Comparison of ENCODE assay signal across 8 mouse cellular contexts in the genomic region with DNA sequence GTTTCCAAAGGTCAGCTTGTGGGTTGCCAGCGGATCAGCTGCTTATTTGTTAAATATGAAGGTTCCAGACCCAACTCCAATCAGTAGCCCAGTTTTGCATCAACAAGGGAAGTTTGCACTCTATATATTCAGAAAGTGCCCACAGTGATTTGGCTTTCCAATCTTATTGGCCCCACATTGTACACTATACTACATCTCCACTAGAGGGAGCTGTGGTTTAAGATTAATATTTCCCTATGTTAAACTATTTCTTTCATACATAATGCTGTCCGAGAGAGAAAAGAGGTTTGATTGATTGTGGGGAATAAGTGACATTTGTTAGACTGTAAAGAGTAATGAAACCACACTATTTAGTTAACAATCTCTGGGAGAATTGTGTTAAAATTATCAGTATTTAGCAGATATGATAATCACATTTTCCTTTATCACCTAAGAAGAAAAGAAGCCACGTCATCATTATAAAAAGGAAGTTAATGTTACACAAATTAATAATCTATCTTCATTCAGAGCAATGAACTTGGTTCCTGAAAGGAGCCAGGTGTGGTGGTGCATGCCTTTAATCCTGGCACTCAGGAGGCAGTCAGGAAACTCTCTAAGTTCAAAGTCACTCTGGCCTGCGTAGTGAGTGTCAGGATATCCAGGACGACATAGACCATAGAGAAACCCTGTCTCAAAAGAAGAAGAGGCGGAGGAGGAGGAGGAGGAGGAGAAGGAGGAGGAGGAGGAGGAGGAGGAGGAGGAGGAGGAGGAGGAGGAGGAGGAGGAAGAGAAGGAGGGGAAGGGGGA. TPM values are rescaled to one million over a fixed set of nuclear protein-coding genes. Genes with fewer than 3 reads are reported as not detected.
DNase-seq lines count a peak whose midpoint lies in the region; ATAC-seq and TF ChIP-seq lines count a peak whose summit lies in the region.
"Had no signal": no experiment of that assay in that cellular context is flagged by ENCODE, and none has a peak within 500 bp of the region (broad histone marks: within the 10 kb centered on the region; RNA-seq: fewer than 3 reads in every experiment).

No protein-coding gene starts in this region.

- ATAC-seq in liver, embryonic 14.5 days (ENCODE audit: insufficient read depth) = no peak
- ATAC-seq in liver, embryonic 12.5 days = no peak
- ATAC-seq in monocyte, adult 5-6 weeks (replicated peaks; ENCODE audit: insufficient number of reproducible peaks, low FRiP score, low TSS enrichment, poor library complexity, severe bottlenecking) = 0 out of 2 replicates have a peak, but pooled peaks have one; percentile 47

- 21% methylated on average over 5 of the region's 6 CpGs for WGBS in liver, embryonic 14.5 days (ENCODE audit: insufficient replicate concordance)
- 25% methylated on average over 5 of the region's 6 CpGs for WGBS in liver, embryonic 12.5 days (ENCODE audit: insufficient replicate concordance)

- H3K9ac ChIP-seq in liver, embryonic 14.5 days (replicated peaks) = no peak overlapping the region
- H3K9ac ChIP-seq in liver, embryonic 12.5 days = no peak overlapping the region

- H3K36me3 ChIP-seq in liver, embryonic 14.5 days (replicated peaks; ENCODE audit: control insufficient read depth, insufficient read depth, low read depth) = no peaks in the 10 kb centered on the region
- no peaks in the 10 kb centered on the region for H3K36me3 ChIP-seq in liver, embryonic 12.5 days

- H3K4me3 ChIP-seq in liver, embryonic 14.5 days (ENCODE audit: insufficient read depth in 1 of 2, low read depth in 2 of 2, low read length in 2 of 2) = no peak overlapping the region
- H3K4me3 ChIP-seq in liver, embryonic 12.5 days = no peak overlapping the region
- H3K4me3 ChIP-seq: myocyte had no signal

- peak; percentile 50; the same call in 1 of the 2 replicates for TF ChIP-seq CTCF in liver, embryonic 14.5 days (IDR thresholded peaks at IDR 0.05; ENCODE audit: low read depth)

- no peak overlapping the region for H3K4me2 ChIP-seq in liver, embryonic 14.5 days (ENCODE audit: low read depth)
- H3K4me2 ChIP-seq in liver, embryonic 12.5 days = no peak overlapping the region

- no peak overlapping the region for H3K27ac ChIP-seq in liver, embryonic 14.5 days
- H3K27ac ChIP-seq in liver, embryonic 12.5 days = no peak overlapping the region

- H3K4me1 ChIP-seq in liver, embryonic 14.5 days (replicated peaks; ENCODE audit: control insufficient read depth in 2 of 2, insufficient read depth in 2 of 2, low read length in 1 of 2) = no peaks in the 10 kb centered on the region
- no peaks in the 10 kb centered on the region for H3K4me1 ChIP-seq in liver, embryonic 12.5 days

- TF ChIP-seq EP300 in liver, embryonic 14.5 days (IDR thresholded peaks at IDR 0.05; ENCODE audit: low read depth) = no peak

- DNase-seq in liver, embryonic 14.5 days (ENCODE audit: low read depth in 3 of 3, low spot score in 3 of 3) = no peak
- peak; percentile 35 for DNase-seq in Muller cell, postnatal 12 days (ENCODE audit: inconsistent ontology term)
- DNase-seq in embryo, embryonic 11 days = peak; percentile 62
- no peak for DNase-seq in frontal cortex, postnatal 14 days (ENCODE audit: low spot score in 2 of 2)
- no peak for DNase-seq in layer of hippocampus, postnatal 10 days (ENCODE audit: low spot score in 2 of 2)

- H3K9me3 ChIP-seq in liver, embryonic 14.5 days (ENCODE audit: control insufficient read depth, low read length) = no peaks in the 10 kb centered on the region
- H3K9me3 ChIP-seq in liver, embryonic 12.5 days (replicated peaks) = no peaks in the 10 kb centered on the region

- H3K27me3 ChIP-seq in liver, embryonic 14.5 days (ENCODE audit: control insufficient read depth, insufficient read depth, low read length) = no peaks in the 10 kb centered on the region
- H3K27me3 ChIP-seq in liver, embryonic 12.5 days (replicated peaks) = no peaks in the 10 kb centered on the region

RNA-seq across cellular contexts. Expression of a gene that starts 44.8 kb away (rescaled TPM):
- polyA plus RNA-seq in liver, embryonic 14.5 days (2012; rRNA removed) = 22.6 and 39.5 TPM in 2 replicates
- 83.6 and 91.3 TPM in 2 replicates for polyA plus RNA-seq in liver, embryonic 14.5 days (2014; fragmentation: Nextera tagmentation; extraction: Ambion mirVana)
- 61.4 and 71.0 TPM in 2 replicates for polyA plus RNA-seq in liver, embryonic 12.5 days (2016; fragmentation: Nextera tagmentation; extraction: Ambion mirVana)
- 19.2 to 34.1 TPM (median 30.3 TPM) in 3 replicates for total RNA-seq in monocyte, adult 5-6 weeks (2017)
- 10 to 100 TPM; 50.1 to 50.2 TPM for total RNA-seq in layer of hippocampus, postnatal 10 days (2021)

RNA-seq across cellular contexts. Expression of a gene that starts 51.4 kb away (rescaled TPM):
- 0.04 and 0.06 TPM in 2 replicates for polyA plus RNA-seq in liver, embryonic 14.5 days (2012; rRNA removed)
- 0.09 TPM in 1 of 2 replicates, not detected in the other for polyA plus RNA-seq in liver, embryonic 14.5 days (2014; fragmentation: Nextera tagmentation; extraction: Ambion mirVana)
- 0.22 and 0.43 TPM in 2 replicates for polyA plus RNA-seq in liver, embryonic 12.5 days (2016; fragmentation: Nextera tagmentation; extraction: Ambion mirVana)
- 0.39 to 0.57 TPM (median 0.43 TPM) in 3 replicates for total RNA-seq in monocyte, adult 5-6 weeks (2017)
- under 1 TPM; 0.25 to 0.39 TPM for total RNA-seq in layer of hippocampus, postnatal 10 days (2021)

Comparison
In these comparisons a context has a peak if more than half of its experiments do, and no peak if none do; other contexts are left out.
1. DNase-seq: peak in Muller cell, postnatal 12 days (single experiment) and embryo, embryonic 11 days (single experiment); none in liver, embryonic 14.5 days (0 of 3), frontal cortex, postnatal 14 days (0 of 2) and layer of hippocampus, postnatal 10 days (0 of 2).